Mouse (Mus musculus): Measurements from ENCODE around the gene Dhps. TPM values are rescaled to one million over a fixed set of nuclear protein-coding genes. Genes with fewer than 3 reads are reported as not detected.

Dhps gene
- polyA plus RNA-seq, 1 experiment from 2014 or later: 60.0 TPM

DNA sequence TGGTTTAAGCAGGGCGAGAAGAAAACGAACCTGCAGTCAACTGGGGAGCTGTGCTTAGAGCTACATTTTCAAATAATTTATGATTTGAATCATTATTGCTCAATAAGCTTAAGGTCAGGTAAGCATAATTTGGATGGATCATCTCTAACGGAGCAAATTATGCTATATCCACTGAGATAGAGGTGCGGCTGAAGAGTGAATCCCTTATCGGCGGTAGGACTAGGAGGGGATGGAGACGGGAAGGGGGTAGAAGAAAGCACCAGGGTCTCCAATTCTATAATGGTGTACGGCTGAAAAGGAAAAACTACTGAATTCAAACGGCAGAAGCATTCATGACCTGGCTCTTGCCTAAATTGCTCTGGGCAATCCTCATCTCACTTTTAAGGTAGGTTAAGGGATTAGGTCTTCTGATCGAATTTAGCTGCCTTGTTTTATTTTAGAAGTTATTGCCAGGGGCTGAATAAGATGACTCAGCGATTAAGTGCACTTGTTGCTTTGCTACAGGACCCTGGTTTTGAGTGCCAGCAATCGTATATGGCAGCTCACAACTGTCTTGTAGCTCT lies 36.3 kb upstream of the Dhps start:
- Histone ChIP-seq H3K9me3 (no peaks in the 10 kb centered on the region), H3K27me3 (no peaks in the 10 kb centered on the region), H3K4me1 (peaks cover 28% of the 10 kb centered on the region), H3K4me3 (peak overlapping the region; percentile 86), H3K27ac (peak overlapping the region; percentile 100), H3K9ac (peak overlapping the region; percentile 78), H3K36me3 (peaks cover 43% of the 10 kb centered on the region), H3K4me2 (replicated peaks) (peak overlapping the region; percentile 84)
- ATAC-seq (ENCODE audit: low FRiP score, low read depth): no peak
- 6% methylated on average over 12 of the region's 12 CpGs for WGBS

DNA sequence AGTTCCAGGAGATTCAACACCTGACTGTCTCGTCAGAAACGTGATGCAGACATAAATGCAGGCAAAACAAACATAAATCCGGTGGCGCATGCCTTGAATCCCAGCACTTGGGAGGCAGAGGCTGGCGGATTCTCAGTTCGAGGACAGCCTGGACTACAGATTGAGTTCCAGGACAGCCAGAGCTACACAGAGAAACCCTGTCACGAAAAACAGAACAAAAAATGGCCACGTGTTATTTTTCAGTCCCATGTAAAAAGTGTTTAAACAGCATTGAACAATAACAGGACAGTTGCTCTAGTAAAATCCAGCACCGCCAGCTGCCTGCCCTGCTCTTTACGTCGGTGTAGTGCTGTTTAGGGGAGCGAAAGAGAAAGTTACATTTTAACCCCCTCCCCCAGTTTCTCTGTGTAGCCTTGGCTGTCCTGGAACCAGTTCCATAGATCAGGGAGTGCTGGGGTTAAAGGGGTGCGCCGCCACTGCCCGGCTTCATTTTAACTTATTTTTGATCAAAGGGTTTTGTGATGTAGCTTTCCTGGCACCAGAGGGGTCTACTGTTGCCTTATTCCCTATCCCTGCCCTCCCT lies 35.7 kb upstream of the Dhps start:
- Histone ChIP-seq H3K27me3 (no peaks in the 10 kb centered on the region), H3K4me2 (replicated peaks) (peak overlapping the region; percentile 84), H3K9ac (peak overlapping the region; percentile 78), H3K4me1 (peaks cover 28% of the 10 kb centered on the region), H3K4me3 (peak overlapping the region; percentile 86), H3K36me3 (peaks cover 43% of the 10 kb centered on the region), H3K27ac (peak overlapping the region; percentile 100), H3K9me3 (no peaks in the 10 kb centered on the region)
- 0% methylated on average over 15 of the region's 15 CpGs for WGBS
- ATAC-seq (ENCODE audit: low FRiP score, low read depth): peak; percentile 16; the same call in 1 of the 2 replicates

DNA sequence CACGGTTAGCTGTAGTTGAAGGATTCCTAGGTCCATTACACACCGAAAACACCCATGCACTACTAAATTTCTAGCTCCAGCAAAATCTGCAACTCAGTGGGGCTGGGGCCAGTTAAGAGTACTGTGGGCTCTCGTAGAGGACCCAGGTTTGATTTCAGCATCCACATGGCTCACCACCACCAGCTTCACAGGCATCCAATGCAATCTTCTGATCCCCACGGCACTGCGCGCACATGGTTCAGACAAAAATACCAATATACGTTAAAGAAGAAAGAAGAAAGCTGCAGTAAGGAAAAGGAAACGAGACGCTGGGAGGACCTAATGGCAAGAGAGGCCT lies 35.2 kb upstream of the Dhps start:
- ATAC-seq (ENCODE audit: low FRiP score, low read depth): peak; percentile 37
- Histone ChIP-seq H3K27ac (peak overlapping the region; percentile 100), H3K36me3 (peaks cover 45% of the 10 kb centered on the region), H3K4me3 (peak overlapping the region; percentile 86), H3K4me2 (replicated peaks) (peak overlapping the region; percentile 84), H3K9ac (peak overlapping the region; percentile 78), H3K27me3 (no peaks in the 10 kb centered on the region), H3K9me3 (no peaks in the 10 kb centered on the region), H3K4me1 (peaks cover 28% of the 10 kb centered on the region)
- 0% methylated on average over 9 of the region's 9 CpGs for WGBS

DNA sequence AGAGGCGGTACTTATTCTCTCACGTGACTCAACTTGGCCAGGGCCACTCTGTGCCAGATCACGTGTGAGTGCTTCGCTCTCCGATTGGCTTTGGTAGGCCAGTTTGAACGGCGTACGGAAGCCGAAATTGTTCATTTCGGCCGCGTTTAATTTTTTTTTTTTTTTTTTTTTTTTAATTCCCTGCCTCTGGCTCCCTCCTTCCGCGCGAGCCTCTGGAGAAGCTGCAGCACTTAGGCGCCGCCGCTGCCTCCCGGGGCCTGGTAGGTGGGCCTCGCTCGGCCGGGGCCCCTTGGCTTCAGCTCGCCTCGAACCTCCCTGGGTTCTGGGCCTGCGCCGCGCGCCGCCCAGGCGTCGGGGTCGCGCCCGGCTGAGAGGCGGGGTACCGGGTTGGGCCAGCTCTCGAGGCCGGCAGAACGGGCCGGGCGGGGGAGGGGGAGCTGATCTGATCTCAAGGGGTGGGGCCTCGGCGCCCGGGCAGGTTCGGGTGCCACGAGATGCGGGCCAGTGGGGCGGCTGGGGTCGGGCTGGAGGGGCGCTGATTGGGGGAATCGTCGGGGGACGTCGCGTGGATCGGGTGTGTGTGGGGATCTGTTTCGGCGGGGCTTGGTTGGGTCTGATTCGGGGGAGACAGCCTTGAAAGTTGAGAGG lies 34.7 kb upstream of the Dhps start, which contains the start of gene Tnpo2:
Gene Tnpo2 (plus strand): TSS at position 198 of the 648 bp plus-strand sequence.
- peak within 1 kb of the TSS; percentile 86 for H3K4me3 ChIP-seq
- H3K36me3 ChIP-seq: peaks cover 45% of the 10 kb centered on the region
- peak within 1 kb of the TSS; percentile 100 for H3K27ac ChIP-seq
- WGBS: under 1% methylated on average over 57 of the region's 59 CpGs
- peak within 1 kb of the TSS; percentile 95 for H3K9ac ChIP-seq
- peak; percentile 91 for ATAC-seq (ENCODE audit: low FRiP score, low read depth)
- H3K27me3 ChIP-seq: no peaks in the 10 kb centered on the region
- peaks cover 28% of the 10 kb centered on the region for H3K4me1 ChIP-seq
- H3K4me2 ChIP-seq (replicated peaks): peak within 1 kb of the TSS; percentile 93
- no peaks in the 10 kb centered on the region for H3K9me3 ChIP-seq

DNA sequence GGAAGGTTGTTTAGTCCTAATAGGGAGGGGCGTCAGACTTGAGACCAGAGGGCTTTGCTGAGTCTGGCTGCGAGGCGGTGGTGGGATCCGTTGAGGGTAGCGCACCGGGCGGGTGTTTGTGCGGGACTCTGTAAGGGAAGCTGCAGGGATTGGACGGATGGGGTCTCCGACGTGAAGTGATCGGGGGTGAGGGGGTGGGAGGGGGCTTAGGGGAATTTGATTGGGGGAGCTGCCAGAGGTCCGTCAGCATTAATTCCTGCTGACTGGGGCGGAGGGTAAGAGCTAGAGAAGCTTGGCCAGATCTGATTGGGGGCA lies 34.2 kb upstream of the Dhps start:
- ATAC-seq (ENCODE audit: low FRiP score, low read depth): peak; percentile 58; the same call in 1 of the 2 replicates
- Histone ChIP-seq H3K27ac (peak overlapping the region; percentile 100), H3K36me3 (peaks cover 45% of the 10 kb centered on the region)

DNA sequence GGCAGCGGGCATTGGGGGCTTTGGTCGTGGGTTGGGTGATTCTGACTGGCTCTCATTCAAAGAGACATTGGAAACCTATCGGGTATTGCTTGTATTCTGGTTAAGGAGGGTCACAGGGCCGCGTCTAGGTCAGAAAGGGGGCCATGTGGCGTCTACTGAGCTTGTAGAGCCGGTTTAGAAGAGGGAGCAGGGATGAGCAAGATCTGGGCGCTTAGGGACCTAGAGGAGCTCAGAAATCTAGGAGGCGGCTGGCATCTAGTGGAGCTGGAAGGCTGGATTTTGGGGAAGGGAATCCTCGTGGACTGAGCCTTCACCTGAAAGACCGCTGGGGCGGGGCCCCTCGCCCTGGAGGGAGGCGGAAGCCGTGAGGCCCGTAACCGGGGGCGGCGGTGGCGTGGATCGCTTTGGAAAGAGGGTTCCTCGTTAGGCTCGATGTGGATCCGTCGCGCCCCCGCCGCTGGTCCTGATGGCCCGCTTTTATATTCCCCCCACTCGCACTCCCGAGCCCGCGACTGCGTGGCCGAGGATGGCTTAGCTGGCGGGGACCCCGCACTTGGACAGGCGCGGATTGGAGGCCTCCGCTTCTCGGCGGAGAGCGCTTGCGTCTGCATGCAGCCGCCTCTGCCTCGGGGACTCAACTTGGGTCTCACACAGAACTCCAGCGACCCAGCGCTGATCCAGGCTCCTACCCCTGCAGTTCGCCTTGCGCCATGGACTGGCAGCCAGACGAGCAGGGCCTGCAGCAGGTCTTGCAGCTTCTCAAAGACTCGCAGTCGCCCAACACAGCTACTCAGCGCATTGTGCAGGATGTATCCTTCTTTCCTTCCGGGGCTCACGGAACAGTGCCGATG lies 33.7 kb upstream of the Dhps start:
- under 1% methylated on average over 57 of the region's 57 CpGs for WGBS
- Histone ChIP-seq H3K9ac (peak overlapping the region; percentile 95), H3K27ac (peak overlapping the region; percentile 100), H3K27me3 (no peaks in the 10 kb centered on the region), H3K36me3 (peaks cover 43% of the 10 kb centered on the region), H3K9me3 (no peaks in the 10 kb centered on the region), H3K4me3 (peak overlapping the region; percentile 86), H3K4me2 (replicated peaks) (peak overlapping the region; percentile 93), H3K4me1 (peaks cover 28% of the 10 kb centered on the region)
- 0 out of 2 replicates have a peak, but pooled peaks have one; percentile 1 for ATAC-seq (ENCODE audit: low FRiP score, low read depth)

More for the DNA sequence above, 34.2 kb upstream of the Dhps start:
- H3K4me1 ChIP-seq: peaks cover 28% of the 10 kb centered on the region
- no peaks in the 10 kb centered on the region for H3K9me3 ChIP-seq
- H3K4me2 ChIP-seq (replicated peaks): peak overlapping the region; percentile 93
- peak overlapping the region; percentile 95 for H3K9ac ChIP-seq
- under 1% methylated on average over 14 of the region's 14 CpGs for WGBS
- peak overlapping the region; percentile 86 for H3K4me3 ChIP-seq
- H3K27me3 ChIP-seq: no peaks in the 10 kb centered on the region

DNA sequence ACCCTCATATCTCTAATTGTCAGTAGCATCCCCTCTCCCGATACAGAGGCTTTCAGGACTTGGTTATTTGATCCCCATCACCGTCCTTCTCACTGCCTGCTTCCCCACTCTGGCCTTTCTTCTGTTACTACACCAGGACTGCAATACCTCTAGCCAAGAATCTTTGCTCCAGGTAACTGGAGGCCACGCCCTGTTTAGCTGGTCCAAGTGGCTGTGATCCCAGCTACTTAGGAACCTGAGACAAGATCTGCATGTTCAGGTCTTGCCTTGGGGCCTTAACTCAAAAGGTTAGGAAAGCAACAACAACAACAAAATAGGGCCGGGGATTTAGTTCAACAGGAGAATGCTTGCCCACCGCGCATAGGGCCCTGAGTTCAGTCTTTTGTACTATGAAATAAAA lies 27.9 kb upstream of the Dhps start:
- Histone ChIP-seq H3K27me3 (no peaks in the 10 kb centered on the region), H3K4me2 (replicated peaks) (no peak overlapping the region), H3K4me3 (no peak overlapping the region), H3K9ac (no peak overlapping the region), H3K27ac (no peak overlapping the region), H3K36me3 (peaks cover 87% of the 10 kb centered on the region), H3K4me1 (peaks cover 13% of the 10 kb centered on the region), H3K9me3 (no peaks in the 10 kb centered on the region)
- no peak for ATAC-seq (ENCODE audit: low FRiP score, low read depth)
- WGBS: 93% methylated on average over 6 of the region's 6 CpGs

DNA sequence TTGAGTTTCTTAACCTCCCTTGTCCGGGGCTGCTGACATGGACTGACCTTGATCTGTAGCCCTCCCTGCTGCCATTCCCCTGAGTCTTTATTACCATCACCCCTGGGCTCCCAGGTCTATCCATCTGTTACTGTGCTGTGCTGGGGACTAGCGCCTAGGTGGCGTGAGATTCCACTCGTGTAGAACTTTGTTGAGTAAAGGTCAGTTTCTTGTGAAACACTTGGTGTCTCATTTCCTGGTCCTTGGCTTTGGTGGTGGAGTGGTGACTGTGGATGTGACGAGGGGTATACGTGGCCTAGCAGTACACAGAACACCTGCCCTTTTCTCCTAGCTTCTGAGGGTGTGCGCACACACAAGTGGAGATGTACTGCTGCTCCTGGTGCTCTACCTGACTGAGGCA lies 14.2 kb upstream of the Dhps start:
- Histone ChIP-seq H3K36me3 (peaks cover 58% of the 10 kb centered on the region), H3K4me1 (peaks cover 11% of the 10 kb centered on the region), H3K9me3 (no peaks in the 10 kb centered on the region), H3K9ac (no peak overlapping the region), H3K27ac (no peak overlapping the region), H3K4me2 (replicated peaks) (no peak overlapping the region), H3K27me3 (no peaks in the 10 kb centered on the region), H3K4me3 (no peak overlapping the region)
- no peak for ATAC-seq (ENCODE audit: low FRiP score, low read depth)
- 77% methylated on average over 7 of the region's 7 CpGs for WGBS

DNA sequence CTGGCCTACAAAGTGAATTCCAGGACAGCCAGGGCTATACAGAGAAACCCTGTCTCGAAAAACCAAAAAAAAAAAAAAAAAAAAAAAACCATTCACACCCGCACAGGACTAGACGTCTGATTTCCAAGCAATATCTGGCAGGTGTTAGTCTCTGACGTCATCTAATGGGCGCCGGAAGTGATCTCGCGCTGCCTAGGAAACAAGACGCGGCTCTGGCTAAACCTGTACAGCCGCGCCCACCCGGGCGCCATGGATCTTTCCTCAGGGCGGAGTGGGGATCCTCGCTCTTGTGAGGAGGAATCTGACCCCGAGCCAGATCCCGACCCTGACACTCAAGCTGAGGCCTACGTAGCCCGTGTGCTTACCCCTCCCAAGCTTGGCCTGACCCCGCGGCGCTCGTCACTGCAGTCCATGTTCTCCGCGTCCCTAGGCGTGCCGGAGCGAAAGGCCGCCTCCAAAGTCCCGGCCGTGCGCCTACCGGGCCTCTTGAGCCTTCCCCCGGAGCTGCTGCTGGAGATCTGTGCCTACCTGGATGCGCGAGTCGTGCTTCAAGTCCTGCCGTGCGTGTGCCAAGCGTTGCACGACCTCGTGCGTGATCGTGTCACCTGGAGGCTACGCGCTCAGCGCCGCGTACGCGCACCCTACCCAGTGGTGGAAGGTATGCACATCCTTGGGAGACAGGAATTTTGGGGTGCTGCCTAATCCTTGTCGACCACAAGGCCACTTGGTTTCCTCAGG lies 11.5 kb upstream of the Dhps start, which contains the start of gene Fbxw9:
Gene Fbxw9 (plus strand): TSS at position 177 of the 738 bp plus-strand sequence.
- WGBS: under 1% methylated on average over 52 of the region's 53 CpGs
- ATAC-seq (ENCODE audit: low FRiP score, low read depth): peak; percentile 91
- no peak within 1 kb of the TSS for H3K27ac ChIP-seq

DNA sequence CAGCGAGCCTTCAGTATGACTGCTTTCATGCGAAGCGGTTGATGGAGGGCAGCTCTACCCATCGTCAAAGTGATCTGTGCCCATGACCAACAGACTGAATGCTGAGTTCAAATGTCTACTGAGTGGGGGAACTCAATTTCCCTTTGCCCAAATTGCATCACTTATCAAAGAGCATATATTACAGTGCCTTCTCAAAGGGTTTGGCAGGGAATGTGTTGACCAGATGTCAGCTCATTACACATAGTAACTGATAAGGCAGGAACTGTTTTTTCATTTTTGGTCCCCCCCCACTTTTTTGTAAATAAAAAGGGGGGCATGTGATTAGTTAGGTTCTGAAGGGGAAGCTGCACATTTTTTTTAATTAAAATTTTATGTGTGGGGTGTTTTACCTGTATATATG lies 9.0 kb upstream of the Dhps start:
- H3K27ac ChIP-seq: no peak overlapping the region
- no peaks in the 10 kb centered on the region for H3K27me3 ChIP-seq
- no peak overlapping the region for H3K4me2 ChIP-seq (replicated peaks)
- 95% methylated on average over 4 of the region's 4 CpGs for WGBS
- peaks cover 11% of the 10 kb centered on the region for H3K4me1 ChIP-seq
- no peak overlapping the region for H3K9ac ChIP-seq
- H3K4me3 ChIP-seq: no peak overlapping the region
- no peak for ATAC-seq (ENCODE audit: low FRiP score, low read depth)
- H3K36me3 ChIP-seq: peaks cover 36% of the 10 kb centered on the region
- H3K9me3 ChIP-seq: no peaks in the 10 kb centered on the region

More for the DNA sequence above, 11.5 kb upstream of the Dhps start, which contains the start of gene Fbxw9:
- H3K9me3 ChIP-seq: no peaks in the 10 kb centered on the region
- H3K4me2 ChIP-seq (replicated peaks): peak within 1 kb of the TSS; percentile 83
- H3K36me3 ChIP-seq: peaks cover 42% of the 10 kb centered on the region
- peak within 1 kb of the TSS; percentile 86 for H3K4me3 ChIP-seq
- H3K27me3 ChIP-seq: no peaks in the 10 kb centered on the region
- H3K9ac ChIP-seq: peak within 1 kb of the TSS; percentile 85
- peaks cover 11% of the 10 kb centered on the region for H3K4me1 ChIP-seq

DNA sequence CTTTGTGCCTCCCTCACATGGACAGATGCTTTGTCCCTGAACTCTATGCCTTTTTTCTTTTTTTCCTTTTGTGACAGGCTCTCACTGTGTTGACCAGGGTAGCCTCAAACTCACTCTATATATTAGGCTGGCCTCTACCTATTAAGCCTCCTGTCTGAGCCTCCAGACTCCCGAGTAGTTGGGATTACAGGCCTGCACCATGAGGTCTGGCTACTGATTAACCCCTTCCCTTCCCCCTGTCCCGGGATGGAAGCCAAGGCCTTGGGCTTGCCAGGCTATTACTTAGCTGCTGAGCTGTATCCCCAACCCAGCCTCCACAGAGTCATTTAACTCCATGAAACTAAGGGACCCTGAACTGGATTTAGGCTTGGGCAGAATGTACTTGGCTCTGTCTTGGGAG lies 6.3 kb upstream of the Dhps start:
- 24% methylated on average over 2 of the region's 2 CpGs for WGBS
- no peak for ATAC-seq (ENCODE audit: low FRiP score, low read depth)
- peaks cover 35% of the 10 kb centered on the region for H3K36me3 ChIP-seq

More for the DNA sequence above, 6.3 kb upstream of the Dhps start:
- no peak overlapping the region for H3K27ac ChIP-seq
- no peak overlapping the region for H3K4me3 ChIP-seq
- no peaks in the 10 kb centered on the region for H3K9me3 ChIP-seq
- no peak overlapping the region for H3K9ac ChIP-seq
- H3K4me1 ChIP-seq: peaks cover 10% of the 10 kb centered on the region
- no peak overlapping the region for H3K4me2 ChIP-seq (replicated peaks)
- no peaks in the 10 kb centered on the region for H3K27me3 ChIP-seq
